Mouse (Mus musculus) telencephalon, adult 2 months (tissue): ENCODE measurements around the gene Kdm2b.
"Not testable (repeated sequence)": the region's sequence is repeated elsewhere in the genome, so short reads cannot be mapped to it uniquely, and the experiment has no call there.

Experiments
- DNase-seq: peaks from one replicate; pipeline ENCODE4 v3.0.0-alpha.2; 2011; ENCODE audit warnings: low read depth, low spot score

Kdm2b gene

GRCm38 (mm10) chr5:122974701-122975100, 14.9 kb downstream of the Kdm2b start:
- DNase-seq: not testable (repeated sequence)

- DNase-seq: no peak
Measured at GRCm38 (mm10) chr5:122972116-122972515, 17.5 kb downstream of the Kdm2b start.

- no peak for DNase-seq
Measured at GRCm38 (mm10) chr5:122971438-122971837, 18.2 kb downstream of the Kdm2b start.

- DNase-seq: no peak
Measured at GRCm38 (mm10) chr5:122970056-122970455, 19.6 kb downstream of the Kdm2b start.

- DNase-seq: no peak
Measured at GRCm38 (mm10) chr5:122968322-122968721, 21.3 kb downstream of the Kdm2b start.

GRCm38 (mm10) chr5:122965427-122965826, 24.2 kb downstream of the Kdm2b start:
- DNase-seq: no peak

- no peak for DNase-seq
Measured at GRCm38 (mm10) chr5:122964853-122965252, 24.8 kb downstream of the Kdm2b start.

- no peak for DNase-seq
Measured at GRCm38 (mm10) chr5:122961905-122962304, 27.7 kb downstream of the Kdm2b start.

GRCm38 (mm10) chr5:122959391-122959790, 30.2 kb downstream of the Kdm2b start:
- no peak for DNase-seq

GRCm38 (mm10) chr5:122956059-122956458, 33.6 kb downstream of the Kdm2b start:
- no peak for DNase-seq

- DNase-seq: no peak
Measured at GRCm38 (mm10) chr5:122951913-122952641, 37.5 kb downstream of the Kdm2b start.

- DNase-seq: peak; percentile 11
Measured at GRCm38 (mm10) chr5:122951056-122951912, 38.3 kb downstream of the Kdm2b start.

GRCm38 (mm10) chr5:122950329-122950953, 39.2 kb downstream of the Kdm2b start:
- DNase-seq: peak; percentile 68

- DNase-seq: no peak
Measured at GRCm38 (mm10) chr5:122949101-122949500, 40.5 kb downstream of the Kdm2b start.

GRCm38 (mm10) chr5:122947534-122947933, 42.1 kb downstream of the Kdm2b start:
- no peak for DNase-seq

- DNase-seq: no peak
Measured at GRCm38 (mm10) chr5:122938676-122939075, 50.9 kb downstream of the Kdm2b start.

- no peak for DNase-seq
Measured at GRCm38 (mm10) chr5:122937958-122938540, 51.6 kb downstream of the Kdm2b start.

GRCm38 (mm10) chr5:122937031-122937430, 52.6 kb downstream of the Kdm2b start:
- DNase-seq: no peak

- DNase-seq: no peak
Measured at GRCm38 (mm10) chr5:122935810-122936209, 53.8 kb downstream of the Kdm2b start.

- no peak for DNase-seq
Measured at GRCm38 (mm10) chr5:122930991-122931390, 58.6 kb downstream of the Kdm2b start.

GRCm38 (mm10) chr5:122928293-122928692, 61.3 kb downstream of the Kdm2b start:
- no peak for DNase-seq

GRCm38 (mm10) chr5:122927703-122928102, 61.9 kb downstream of the Kdm2b start:
- DNase-seq: no peak
